Mouse (Mus musculus) lung, postnatal 0 days (tissue): ENCODE measurements around the gene Grk5.

Source experiments
- CTCF ChIP-seq: IDR thresholded peaks from 2 replicates; pipeline ENCODE4 v1.5.1; 2016; ENCODE audit warnings: antibody characterized with exemption, mild to moderate bottlenecking
- EP300 ChIP-seq: IDR thresholded peaks from 2 replicates; pipeline ENCODE4 v1.6.1; 2016; ENCODE audit warnings: antibody characterized with exemption, mild to moderate bottlenecking, control low read depth

GRCm38 (mm10) chr19:61052786-61053185 is 163.2 kb downstream of the Grk5 start:
- TF ChIP-seq CTCF (no peak), EP300 (no peak; the same call in 1 of the 2 replicates)
